Mouse (Mus musculus) mesoderm, embryonic 11.5 days (tissue): ENCODE results near the gene F11r.
"Not testable (repeated sequence)": the region's sequence is repeated elsewhere in the genome, so short reads cannot be mapped to it uniquely, and the experiment has no call there.

Source experiments
- DNase-seq: peaks from one replicate; pipeline ENCODE4 v3.0.0-alpha.2; 2012; ENCODE audit warnings: low read depth, low spot score

F11r gene

GRCm38 (mm10) chr1:171470896-171471295 is 33.6 kb downstream of the F11r start:
- no peak for DNase-seq

- no peak for DNase-seq
These were observed 34.1 kb downstream of the F11r start for GRCm38 (mm10) chr1:171471452-171471851.

GRCm38 (mm10) chr1:171471941-171472340 is 34.6 kb downstream of the F11r start:
- DNase-seq, result not testable (repeated sequence)

- no peak for DNase-seq
These were observed 36.2 kb downstream of the F11r start for GRCm38 (mm10) chr1:171473506-171473905.

DNA sequence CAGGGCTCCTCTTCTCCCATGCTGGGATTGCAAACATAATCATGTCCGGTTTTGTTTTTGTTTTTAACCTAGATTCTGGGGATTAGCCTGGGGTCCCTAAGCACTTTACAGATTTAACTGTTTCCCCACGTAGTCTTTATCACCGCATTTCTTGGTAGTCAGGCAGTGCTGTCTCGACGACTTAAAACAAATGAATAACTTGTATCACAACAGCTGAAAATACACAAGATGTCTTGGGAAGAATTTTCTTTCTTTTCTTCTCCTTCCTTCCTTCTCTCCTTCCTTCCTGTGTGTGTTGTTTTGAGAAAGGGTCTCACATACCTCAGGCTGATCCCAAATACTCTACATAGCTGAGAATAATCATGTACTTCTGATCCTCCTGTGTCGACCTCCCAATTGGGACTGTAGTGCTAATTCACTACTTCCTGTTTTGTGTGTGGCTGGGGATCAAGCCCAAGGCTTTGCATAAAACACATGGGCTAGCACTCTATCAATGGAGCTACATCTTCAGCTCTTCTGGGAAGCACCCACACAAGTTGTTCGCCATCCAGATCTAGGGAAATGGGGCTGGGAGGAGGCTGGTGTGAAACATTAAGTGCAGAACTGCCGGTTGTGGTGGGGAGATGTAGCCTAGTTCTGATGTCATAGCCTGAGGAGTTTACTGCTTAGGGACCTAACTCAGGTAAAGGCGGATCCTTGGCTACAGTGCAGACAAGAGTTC is 36.7 kb downstream of the F11r start:
- DNase-seq, result no peak

- no peak for DNase-seq
These were observed 39.8 kb downstream of the F11r start for GRCm38 (mm10) chr1:171477123-171477522.

DNA sequence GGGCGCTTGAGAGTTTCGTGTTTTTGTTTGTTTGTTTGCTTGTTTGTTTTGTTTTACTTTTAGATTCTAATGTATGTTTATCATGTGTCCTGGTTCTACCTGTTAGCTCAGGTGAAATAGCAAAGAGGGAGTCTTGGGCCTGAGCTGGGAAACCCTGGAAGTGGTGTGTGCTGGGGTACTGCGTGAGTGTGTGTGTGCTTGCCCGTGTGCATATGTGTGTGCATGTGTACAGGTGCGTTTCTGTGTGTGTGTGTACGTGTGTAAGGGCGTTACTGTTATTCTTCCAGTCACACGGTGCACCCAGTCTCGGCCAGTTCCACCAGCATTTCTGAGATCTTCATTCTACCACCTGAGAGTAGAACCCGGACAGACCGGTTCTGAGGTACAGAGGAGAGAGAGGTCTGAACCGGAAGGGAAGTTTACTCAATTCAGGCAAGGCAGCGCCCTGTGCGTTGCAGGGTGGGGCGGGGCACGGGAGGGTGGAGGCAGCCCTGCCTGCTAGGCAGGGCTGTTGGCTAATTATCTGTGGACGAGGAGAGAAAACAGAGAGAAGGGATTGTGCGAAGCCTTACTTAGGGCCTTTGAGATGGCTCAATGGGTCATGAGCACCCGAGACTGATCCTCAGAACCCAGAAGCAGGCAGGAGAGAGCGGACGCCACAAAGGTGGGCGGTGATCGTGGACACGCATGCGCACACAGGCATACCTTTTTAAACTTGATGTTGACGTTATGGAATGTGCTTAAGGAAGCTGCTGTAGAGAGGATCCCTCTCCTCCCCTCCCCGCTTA is 40.6 kb downstream of the F11r start:
- peak; percentile 47 for DNase-seq

DNA sequence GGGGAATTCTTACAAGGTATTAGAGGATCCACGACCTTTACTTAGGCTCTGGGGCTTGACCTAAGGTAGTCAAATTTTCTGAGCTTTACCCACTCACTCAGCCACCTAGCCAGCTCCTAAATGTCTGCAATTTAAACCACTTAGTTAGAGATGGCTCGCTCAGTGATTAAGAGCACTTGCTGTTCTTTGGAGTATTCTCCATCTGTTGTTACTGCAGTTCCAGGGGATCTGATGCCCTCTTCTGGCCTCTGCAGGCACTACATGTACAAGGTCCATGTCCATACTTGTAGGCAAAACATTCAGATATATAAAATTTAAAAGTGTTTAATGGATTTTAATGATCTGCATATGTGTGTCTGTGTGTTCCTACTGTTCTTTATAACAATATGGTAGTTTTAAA is 41.6 kb downstream of the F11r start:
- DNase-seq, result peak; percentile 58

DNA sequence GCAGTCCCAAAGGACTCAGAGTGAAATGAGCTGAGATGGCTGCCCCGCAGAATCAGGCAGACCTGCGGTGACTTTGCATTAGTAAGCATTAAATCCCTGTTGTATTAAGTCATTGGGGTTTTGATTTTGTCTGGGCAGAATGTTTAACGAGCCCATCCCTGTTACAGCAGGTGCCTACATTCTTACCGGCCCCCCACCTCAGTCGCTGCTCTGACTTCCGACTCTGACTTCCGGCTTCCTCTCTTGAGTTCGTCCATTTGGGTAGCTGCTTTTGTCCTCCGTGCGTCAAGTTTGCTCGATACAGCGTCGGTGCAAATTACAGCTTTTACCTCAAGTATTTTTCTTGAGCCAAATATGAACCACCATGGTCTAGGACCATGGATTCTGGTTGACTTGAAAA is 56.9 kb downstream of the F11r start:
- DNase-seq, result no peak

GRCm38 (mm10) chr1:171495371-171495770 is 58.0 kb downstream of the F11r start:
- no peak for DNase-seq

- DNase-seq, result no peak
These were observed 62.5 kb downstream of the F11r start for GRCm38 (mm10) chr1:171499856-171500255.

DNA sequence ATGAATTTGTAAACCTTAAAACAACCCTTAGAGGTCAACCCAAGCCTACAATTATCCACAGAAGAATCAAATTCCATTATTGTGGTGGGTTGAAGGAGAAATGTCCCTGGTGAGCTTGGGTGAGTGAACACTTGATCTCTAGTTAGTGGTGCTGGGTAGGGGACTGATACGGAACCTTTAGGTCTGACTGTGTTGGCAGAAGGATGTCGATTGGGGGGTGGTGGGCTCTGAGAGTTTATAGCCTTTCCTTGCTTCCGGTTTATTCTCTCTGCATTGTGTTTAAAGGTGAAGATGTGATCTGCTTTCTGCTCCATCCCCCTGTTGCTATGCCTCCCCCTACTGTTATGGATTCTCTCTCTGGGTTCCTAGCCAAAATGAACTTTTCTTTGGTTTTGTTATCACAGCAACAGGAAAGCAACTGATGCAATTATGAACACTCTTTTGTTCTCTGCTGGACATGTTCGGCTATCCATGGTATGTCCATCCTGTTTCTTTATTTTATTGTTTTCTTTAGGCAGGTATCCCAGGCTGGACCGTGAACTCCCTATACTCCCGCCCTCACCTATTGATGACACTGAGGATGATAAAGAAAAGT is 63.8 kb downstream of the F11r start:
- no peak for DNase-seq

GRCm38 (mm10) chr1:171501636-171502080 is 64.3 kb downstream of the F11r start:
- peak; percentile 62 for DNase-seq

DNA sequence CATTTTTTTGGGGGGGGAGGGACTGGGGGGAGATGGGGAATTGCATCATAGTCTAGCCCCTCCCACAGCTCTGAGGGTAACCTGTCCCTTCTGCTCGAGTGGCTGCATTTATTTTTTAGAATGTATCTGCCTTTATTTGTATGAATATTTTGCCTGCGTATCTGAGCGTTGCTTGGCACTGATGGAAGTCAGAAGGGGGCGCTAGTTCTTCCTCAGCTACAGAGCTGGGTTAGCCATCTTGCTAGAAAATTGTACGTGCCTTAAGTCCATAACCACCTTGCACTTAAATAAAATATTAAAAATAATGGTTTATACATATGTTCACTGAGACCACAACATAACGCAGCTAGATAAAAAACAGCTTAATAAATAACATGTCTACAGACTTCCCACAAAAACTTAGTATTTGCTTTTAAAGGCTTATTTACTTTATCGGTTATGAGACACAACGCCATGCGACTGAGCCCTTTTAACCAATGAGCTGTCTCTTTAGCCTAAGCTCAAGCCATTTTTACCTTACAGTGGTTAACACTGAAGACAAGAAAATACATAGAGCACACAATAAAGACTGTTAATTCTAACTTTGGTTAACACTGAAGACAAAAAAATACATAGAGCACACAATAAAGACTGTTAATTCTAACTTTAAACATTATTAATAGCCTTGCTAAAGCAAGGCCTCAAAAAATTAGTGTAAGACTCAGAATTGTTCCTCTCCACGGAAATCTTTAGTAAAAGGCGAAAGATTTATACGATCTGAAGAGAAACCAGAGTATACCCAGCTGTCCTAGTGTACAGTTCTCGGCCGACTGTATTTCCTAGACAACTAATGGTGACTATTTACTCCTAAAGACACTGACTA is 65.3 kb downstream of the F11r start:
- DNase-seq, result peak; percentile 81

DNA sequence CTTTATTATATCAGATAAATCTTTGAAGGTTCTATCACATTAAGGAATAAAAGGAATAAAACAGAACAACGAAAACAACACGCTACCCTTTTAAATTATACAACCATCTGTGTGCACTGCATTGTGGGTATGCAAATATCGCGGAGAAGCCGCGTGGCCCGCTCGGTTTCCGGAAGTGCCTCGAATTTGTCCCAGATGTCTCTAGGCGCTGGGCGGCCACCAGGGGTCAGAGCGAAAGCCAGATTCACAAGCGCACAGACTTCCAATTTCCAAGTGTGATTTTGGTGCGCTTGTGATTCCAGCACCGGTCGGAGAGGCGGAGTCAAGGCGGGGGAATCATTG is 65.9 kb downstream of the F11r start, which contains the start of gene Alyref2:
Gene Alyref2, plus strand, starts transcription at position 229 of the 342 bp plus-strand sequence.
- DNase-seq, result peak; percentile 98

GRCm38 (mm10) chr1:171503592-171504291 is 66.4 kb downstream of the F11r start:
- peak; percentile 73 for DNase-seq

DNA sequence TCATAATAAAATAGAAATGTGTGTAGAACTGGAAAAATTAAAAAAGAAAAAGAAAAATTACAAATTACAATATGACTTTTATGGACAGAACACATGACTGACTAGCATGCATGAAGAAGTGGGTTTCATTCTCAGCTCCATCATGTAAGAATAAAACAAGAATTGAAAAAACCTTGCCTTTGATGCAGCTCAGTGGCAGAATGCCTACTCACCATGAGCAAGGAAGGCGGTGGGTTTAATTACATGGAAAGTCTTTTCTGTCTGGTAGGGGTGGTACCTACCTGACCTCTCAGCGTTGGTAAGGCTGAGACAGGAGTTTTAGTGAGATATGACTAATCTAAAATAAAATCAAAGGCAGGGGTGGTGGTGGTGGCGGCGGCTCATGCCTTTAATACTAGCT is 67.3 kb downstream of the F11r start:
- DNase-seq, result no peak

DNA sequence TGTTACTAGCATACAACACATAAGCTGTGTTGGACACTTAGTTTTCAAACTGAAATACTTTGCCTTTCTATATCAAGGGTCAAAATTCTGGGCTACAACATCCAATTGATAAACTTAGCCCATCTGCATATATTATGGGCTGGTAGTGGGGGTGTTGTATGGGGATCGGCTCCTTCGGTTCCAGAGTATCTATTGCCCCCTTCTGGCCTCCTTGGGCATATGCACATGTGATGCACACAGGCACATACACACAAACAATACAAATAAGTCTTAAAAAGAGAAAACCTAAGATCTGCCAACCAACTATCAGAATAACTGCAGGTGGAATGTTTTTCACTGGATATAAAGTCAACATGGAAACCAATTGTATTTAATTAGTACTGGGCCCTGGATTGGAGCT is 75.9 kb downstream of the F11r start:
- DNase-seq, result no peak

DNA sequence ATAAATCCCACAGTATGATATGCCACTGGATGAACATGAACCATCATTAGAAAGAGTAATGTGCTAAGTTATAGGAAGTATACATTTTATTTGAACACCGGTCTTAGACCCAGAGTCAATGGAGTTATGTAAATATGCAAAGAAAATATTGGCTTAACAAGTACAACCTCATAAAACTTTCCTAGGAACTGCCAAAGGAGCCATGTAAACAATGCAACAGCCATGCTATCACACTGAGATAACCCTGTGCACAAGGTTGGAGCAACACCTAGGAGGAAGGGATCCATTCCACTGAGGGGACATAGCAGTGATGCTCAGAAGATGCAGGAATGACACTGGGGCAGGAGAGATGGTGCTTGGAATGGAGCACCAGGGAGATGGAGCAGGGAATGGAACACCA is 76.4 kb downstream of the F11r start:
- no peak for DNase-seq
